Mouse (Mus musculus) testis, postnatal 10 days (tissue): Measurements from ENCODE around the gene Stx4a.
"Not testable (repeated sequence)": the region's sequence is repeated elsewhere in the genome, so short reads cannot be mapped to it uniquely, and the experiment has no call there.

Source experiments
- DNase-seq: peaks from one replicate; pipeline ENCODE4 v3.0.0; 2021; ENCODE audit warnings: low spot score

Gene Stx4a

GRCm38 (mm10) chr7:127815116-127815665 lies 8.9 kb upstream of the Stx4a start:
- DNase-seq, result no peak

DNA sequence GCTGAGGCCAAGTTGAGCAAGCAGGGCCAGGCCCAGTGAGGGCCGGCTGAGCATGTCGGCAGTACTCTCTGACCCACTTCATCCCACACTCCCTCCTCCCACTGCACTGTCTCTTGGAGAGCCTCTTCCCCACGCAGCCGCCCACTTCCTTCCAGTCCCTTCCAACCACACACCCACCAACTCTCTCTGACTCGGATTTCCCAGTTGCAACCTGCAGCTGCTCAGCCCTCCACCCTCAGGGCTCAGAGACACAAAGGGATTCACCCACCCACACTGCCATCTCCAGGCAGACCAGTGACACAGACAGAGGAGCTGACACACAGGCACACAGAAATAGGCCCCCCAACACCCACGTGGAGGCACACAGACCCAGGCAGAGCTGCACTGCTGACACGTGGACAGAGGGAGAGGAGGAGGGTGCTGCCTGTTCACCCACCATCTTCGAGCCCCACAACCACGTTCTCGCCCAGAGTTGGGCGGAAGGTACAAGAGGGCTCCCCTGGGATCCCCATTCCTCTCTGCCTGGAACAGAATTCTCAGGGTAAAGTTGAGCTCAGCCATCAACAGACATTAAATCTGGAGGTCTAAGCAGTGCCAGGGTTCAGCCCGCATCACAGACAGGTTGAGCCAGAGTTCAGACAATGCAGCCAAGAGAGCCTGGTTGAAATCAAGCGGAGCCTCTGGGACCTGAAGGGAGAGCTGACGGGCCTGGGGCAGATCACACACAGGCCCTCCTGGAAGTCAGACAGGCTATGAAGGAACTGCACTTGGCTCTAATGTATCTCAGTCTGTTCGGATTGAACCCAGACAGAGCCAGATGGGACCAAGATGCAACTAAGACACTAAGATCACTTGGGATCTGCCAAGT lies 7.9 kb upstream of the Stx4a start:
- peak; percentile 56 for DNase-seq

DNA sequence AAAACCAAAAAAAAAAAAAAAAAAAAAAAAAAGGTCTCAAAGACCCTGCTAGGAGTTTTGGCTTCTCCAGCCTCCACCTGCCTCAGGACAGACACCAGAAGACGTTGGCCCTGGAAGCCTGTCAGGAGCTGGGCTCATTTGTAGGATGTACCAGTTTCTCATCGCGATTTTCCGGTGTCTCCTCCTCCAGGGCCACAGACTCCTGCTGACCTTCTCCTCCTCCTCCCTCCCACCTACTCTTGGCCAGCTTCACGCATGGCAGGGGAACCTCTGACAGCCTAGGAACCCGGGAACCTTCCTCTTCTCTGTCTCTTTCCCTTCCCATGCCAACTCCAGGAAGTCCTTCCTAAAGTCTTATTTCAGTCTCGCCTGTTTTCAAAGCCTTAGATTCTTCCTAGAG lies 7.0 kb upstream of the Stx4a start:
- no peak for DNase-seq

DNA sequence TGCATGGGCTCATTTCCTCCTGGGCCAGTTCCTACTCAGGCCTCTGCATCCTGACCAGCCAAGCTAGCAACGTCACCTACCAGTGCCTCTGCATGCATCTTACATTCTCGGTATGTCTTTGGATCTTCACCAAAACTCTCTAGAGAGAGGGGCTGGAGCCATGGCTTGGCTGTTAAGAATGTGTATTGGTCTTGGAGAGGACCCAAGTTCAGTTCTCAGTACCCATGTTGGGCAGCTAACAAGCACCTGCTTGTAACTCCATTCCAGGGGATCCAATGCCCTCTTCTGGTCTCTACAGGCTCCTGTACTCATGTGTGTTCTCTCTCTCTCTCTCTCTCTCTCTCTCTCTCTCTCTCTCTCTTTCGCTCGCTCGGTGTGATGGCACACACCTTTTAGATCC lies 6.3 kb upstream of the Stx4a start:
- DNase-seq, result no peak

DNA sequence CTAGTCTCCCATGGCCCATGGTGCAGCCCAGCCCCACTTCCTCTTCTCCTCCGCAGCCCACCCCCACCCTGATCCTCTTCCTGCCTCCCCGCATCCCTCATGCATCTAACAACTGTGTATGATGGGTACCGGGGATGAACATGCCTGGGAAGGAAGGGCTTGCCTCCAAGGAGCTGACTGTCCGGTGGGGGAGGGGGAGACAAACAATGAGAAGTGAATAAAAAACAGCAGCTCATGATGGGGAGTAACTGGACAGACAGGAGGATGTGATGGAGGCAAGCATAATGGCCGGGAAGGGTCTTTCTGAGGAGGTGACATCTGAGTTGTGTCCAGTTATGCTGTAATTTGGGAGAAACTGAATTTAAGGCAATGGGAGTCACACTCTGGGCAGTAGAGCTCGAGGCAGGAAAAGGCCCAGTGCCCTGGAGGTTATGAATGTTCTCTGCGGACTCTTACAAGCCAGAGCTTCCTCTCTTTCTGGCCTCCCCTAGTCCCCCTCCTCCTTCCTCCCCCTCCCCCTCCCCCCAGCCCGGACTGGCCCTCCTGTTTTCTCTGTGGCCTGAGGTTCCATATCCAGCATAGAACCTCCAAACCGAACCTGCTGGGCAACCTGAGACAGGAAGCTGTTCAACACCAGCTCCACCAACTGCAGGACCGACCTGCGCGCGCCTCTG lies 3.1 kb upstream of the Stx4a start:
- DNase-seq, result no peak

GRCm38 (mm10) chr7:127822494-127822893 lies 1.6 kb upstream of the Stx4a start:
- no peak for DNase-seq

GRCm38 (mm10) chr7:127823236-127824171 lies 590 bp upstream of the Stx4a start:
- no peak for DNase-seq

DNA sequence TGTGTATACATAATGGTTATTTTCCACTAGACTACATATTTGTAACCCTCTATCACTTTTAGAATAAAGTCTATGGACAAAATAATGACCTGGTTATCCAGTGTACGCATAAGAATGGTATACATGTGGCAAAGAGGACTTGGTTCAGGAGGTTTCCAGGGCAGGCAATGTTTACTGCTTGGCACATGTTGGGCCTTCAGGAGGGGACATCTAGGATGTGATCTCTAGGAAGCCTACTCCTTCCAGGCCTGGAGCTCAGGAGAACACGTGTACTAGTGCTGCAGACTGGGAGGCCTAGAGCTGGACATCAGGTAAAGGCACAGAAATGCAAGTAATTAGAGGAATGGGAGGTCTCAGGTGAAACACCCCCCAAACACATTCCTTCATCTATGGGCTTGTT lies 11.5 kb downstream of the Stx4a start:
- no peak for DNase-seq

- no peak for DNase-seq
Measured at GRCm38 (mm10) chr7:127837473-127837872, 13.4 kb downstream of the Stx4a start.

DNA sequence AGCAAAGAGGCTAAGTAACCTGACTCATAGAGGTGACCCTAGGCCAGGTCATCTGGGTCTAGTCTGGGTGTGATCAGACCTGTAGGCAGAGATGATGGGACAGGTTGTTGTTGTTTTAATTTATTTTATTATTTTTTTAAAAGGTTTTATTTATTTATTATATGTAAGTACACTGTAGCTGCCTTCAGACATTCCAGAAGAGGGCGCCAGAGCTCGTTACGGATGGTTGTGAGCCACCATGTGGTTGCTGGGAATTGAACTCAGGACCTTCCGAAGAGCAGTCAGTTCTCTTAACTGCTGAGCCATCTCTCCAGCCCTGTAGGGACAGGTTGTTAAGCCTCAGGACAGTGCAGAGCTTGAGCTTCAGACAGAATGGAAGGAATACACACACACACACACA lies 13.8 kb downstream of the Stx4a start:
- not testable (repeated sequence) for DNase-seq

DNA sequence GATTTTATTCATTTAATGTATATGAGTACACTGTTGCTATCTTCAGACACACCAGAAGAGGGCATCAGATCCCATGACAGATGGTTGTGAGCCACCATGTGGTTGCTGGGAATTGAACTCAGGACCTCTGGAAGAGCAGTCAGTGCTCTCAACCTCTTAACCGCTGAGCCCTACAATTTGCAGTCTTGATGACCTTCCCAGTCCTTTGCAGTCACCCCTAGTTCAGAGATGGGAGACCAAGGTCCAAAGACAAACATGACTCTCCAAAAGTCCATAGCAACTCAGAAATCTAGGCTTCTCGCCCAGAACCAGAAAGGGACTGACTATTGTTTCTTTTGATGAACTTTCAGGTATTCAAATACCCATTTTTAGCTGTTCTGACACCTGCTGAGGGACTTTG lies 15.9 kb downstream of the Stx4a start:
- DNase-seq, result not testable (repeated sequence)

DNA sequence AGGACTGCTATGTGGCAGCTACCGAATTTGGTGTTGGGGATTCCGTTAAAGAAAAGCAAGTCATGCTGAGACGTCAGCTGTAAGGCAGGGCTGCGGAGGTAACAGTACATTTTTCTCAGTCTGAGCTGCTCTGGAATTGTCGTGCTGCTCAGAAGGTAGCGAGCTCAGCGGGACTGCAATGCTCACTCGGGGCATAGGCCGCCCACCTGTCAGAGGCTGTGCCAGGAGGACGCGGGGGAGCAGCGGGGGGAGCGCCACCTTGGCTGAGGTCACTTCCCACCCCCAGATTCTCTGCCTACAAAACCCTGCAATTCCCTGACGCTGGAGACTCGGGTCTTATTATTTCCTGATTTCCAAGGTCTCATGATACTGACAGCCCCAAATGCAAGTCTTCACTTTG lies 16.8 kb downstream of the Stx4a start:
- peak; percentile 82 for DNase-seq

DNA sequence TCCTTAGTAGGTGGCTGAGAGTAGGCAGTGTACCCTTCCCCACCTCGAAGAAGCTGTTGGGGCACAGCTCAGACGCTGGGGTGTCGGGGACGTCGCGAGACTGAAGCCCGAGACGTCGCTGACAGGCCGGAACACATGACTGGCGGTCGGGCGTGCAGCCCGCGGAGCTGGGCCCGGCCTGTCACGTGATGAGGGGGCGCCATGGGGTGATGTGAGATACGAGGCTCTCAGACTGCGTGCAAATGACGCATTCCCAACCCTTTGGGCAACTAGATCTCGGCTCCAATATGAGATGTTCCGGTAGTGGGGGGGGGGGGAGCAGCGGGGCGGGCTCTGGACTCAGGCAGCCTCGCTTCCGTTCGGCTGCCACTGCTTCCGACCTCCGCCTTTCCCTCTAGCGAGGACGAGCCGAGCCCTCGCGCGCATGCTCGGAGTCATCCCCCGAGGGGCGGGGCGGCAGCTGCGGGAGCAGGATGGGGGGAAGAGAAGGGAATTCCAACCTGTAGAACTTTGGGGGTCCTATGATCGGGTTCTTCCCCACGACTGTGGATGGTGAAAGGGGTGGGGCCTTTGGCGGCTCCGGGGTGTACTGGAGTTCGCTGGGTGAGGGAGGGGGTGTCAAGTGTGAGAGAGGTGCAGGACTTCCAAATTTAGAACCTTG lies 17.4 kb downstream of the Stx4a start:
- peak; percentile 96 for DNase-seq

DNA sequence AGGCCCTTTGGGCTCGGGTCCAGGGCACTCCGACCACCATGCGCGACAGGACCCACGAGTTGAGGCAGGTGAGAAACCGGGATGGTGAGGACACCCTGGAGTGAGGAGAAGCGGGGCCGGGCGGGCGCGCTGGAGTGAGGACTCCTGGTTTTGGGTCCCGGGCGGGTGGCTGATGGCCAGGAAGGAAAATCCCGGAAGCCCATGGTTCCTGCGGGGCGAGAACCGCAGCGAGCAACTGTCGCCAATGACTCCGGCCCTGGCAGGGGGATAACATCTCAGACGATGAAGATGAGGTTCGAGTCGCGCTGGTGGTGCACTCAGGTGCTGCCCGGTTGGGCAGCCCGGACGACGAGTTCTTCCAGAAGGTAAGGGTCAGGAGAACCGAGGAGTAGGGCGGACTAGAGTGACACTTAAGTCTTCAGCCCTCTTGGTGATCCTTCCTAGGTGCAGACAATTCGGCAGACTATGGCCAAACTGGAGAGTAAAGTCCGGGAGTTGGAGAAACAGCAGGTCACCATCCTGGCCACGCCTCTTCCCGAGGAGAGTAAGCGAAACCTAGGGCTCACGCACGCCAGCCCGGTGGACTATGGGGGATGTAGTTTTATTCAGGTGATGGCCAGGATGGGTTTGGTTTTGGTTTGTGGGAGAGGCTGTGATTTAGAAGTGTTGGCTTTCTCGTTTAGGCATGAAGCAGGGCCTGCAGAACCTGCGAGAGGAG lies 18.1 kb downstream of the Stx4a start:
- DNase-seq, result peak; percentile 86

- no peak for DNase-seq
Measured at GRCm38 (mm10) chr7:127849973-127850875, 26.1 kb downstream of the Stx4a start.

- DNase-seq, result no peak
Measured at GRCm38 (mm10) chr7:127850906-127851305, 26.8 kb downstream of the Stx4a start.

- no peak for DNase-seq
Measured at GRCm38 (mm10) chr7:127858258-127858657, 34.2 kb downstream of the Stx4a start.

GRCm38 (mm10) chr7:127866434-127866833 lies 42.3 kb downstream of the Stx4a start:
- no peak for DNase-seq

- DNase-seq, result no peak
Measured at GRCm38 (mm10) chr7:127867641-127868040, 43.5 kb downstream of the Stx4a start.
